Mouse (Mus musculus): ENCODE results near the gene Hoxc5.

Gene Hoxc5

GRCm38 (mm10) chr15:102967312-102967510, at the start of gene Hoxc5:
Hoxc5 (plus strand) TSS chr15:102967443.
- no peak for DNase-seq (ENCODE audit: extremely low spot score)

- DNase-seq (ENCODE audit: extremely low spot score), result peak; percentile 37
Observed at GRCm38 (mm10) chr15:102917972-102918572, 49.2 kb upstream of the Hoxc5 start.

GRCm38 (mm10) chr15:102918611-102919265, 48.5 kb upstream of the Hoxc5 start:
- DNase-seq (ENCODE audit: extremely low spot score), result peak; percentile 35

- peak; percentile 22 for DNase-seq (ENCODE audit: extremely low spot score)
Observed at GRCm38 (mm10) chr15:102919336-102920180, 47.7 kb upstream of the Hoxc5 start.

GRCm38 (mm10) chr15:102920619-102921018, 46.6 kb upstream of the Hoxc5 start:
- DNase-seq (ENCODE audit: extremely low spot score), result peak; percentile 85

- peak; percentile 51 for DNase-seq (ENCODE audit: extremely low spot score)
Observed at GRCm38 (mm10) chr15:102921053-102922011, 45.9 kb upstream of the Hoxc5 start, which contains the start of gene Hoxc13. Hoxc13 (plus strand) TSS chr15:102921103.

- DNase-seq (ENCODE audit: extremely low spot score), result no peak
Observed at GRCm38 (mm10) chr15:102922012-102922362, 45.3 kb upstream of the Hoxc5 start.

GRCm38 (mm10) chr15:102922636-102923500, 44.4 kb upstream of the Hoxc5 start:
- no peak for DNase-seq (ENCODE audit: extremely low spot score)

GRCm38 (mm10) chr15:102927032-102927645, 40.1 kb upstream of the Hoxc5 start:
- no peak for DNase-seq (ENCODE audit: extremely low spot score)

GRCm38 (mm10) chr15:102931706-102932358, 35.4 kb upstream of the Hoxc5 start:
- no peak for DNase-seq (ENCODE audit: extremely low spot score)

GRCm38 (mm10) chr15:102934438-102934837, 32.8 kb upstream of the Hoxc5 start:
- DNase-seq (ENCODE audit: extremely low spot score), result no peak

- DNase-seq (ENCODE audit: extremely low spot score), result peak; percentile 64
Observed at GRCm38 (mm10) chr15:102934897-102935296, 32.3 kb upstream of the Hoxc5 start.

GRCm38 (mm10) chr15:102936279-102936972, 30.8 kb upstream of the Hoxc5 start, which contains the start of gene Hoxc12:
Hoxc12 (plus strand) TSS chr15:102936757.
- no peak for DNase-seq (ENCODE audit: extremely low spot score)

- no peak for DNase-seq (ENCODE audit: extremely low spot score)
Observed at GRCm38 (mm10) chr15:102937036-102937666, 30.1 kb upstream of the Hoxc5 start.

GRCm38 (mm10) chr15:102939256-102940155, 27.7 kb upstream of the Hoxc5 start:
- no peak for DNase-seq (ENCODE audit: extremely low spot score)

- DNase-seq (ENCODE audit: extremely low spot score), result no peak
Observed at GRCm38 (mm10) chr15:102942739-102943467, 24.3 kb upstream of the Hoxc5 start.

GRCm38 (mm10) chr15:102943468-102943813, 23.8 kb upstream of the Hoxc5 start:
- no peak for DNase-seq (ENCODE audit: extremely low spot score)
